Mouse (Mus musculus) midbrain, postnatal 0 days (tissue): ENCODE results near the gene Hcn4. TPM values are rescaled to one million over a fixed set of nuclear protein-coding genes. Genes with fewer than 3 reads are reported as not detected.

Source experiments
- ATAC-seq: fragments of 200-750 bp; cut with Nextera tagmentation; 2 replicates; pipeline ENCODE4 v1.8.0; 2017; ENCODE audit warnings: moderate number of reproducible peaks, mild to moderate bottlenecking, moderate TSS enrichment, moderate library complexity; ENCODE audit not compliant: low FRiP score
- DNase-seq: peaks from one replicate; pipeline ENCODE4 v3.0.0-alpha.2; 2015; ENCODE audit warnings: low spot score
- H3K27ac ChIP-seq: fragments of 300-500 bp; sonication (generic); 2 replicates; pipeline ENCODE4 v1.5.1; 2014; ENCODE audit warnings: low read depth, mild to moderate bottlenecking, low read length, mixed read lengths
- H3K27me3 ChIP-seq: fragments of 300-500 bp; sonication (generic); 2 replicates; pipeline ENCODE4 v1.6.1; 2014; ENCODE audit warnings: low read length, control low read depth, mixed read lengths; ENCODE audit not compliant: insufficient read depth
- H3K36me3 ChIP-seq: fragments of 300-500 bp; sonication (generic); 2 replicates; pipeline ENCODE4 v1.6.1; 2014; ENCODE audit warnings: low read length, control low read depth, mixed read lengths; ENCODE audit not compliant: insufficient read depth
- H3K4me1 ChIP-seq: fragments of 300-500 bp; sonication (generic); 2 replicates; pipeline ENCODE4 v1.6.1; 2014; ENCODE audit warnings: mild to moderate bottlenecking, control low read depth, antibody characterized with exemption, low read length, mixed read lengths; ENCODE audit not compliant: insufficient read depth
- H3K4me2 ChIP-seq: fragments of 300-500 bp; sonication (generic); 2 replicates; pipeline ENCODE4 v1.6.1; 2014; ENCODE audit warnings: low read depth, mild to moderate bottlenecking, low read length, mixed read lengths; ENCODE audit not compliant: poor library complexity, severe bottlenecking
- H3K4me3 ChIP-seq: fragments of 300-500 bp; sonication (generic); 2 replicates; pipeline ENCODE4 v1.5.1; 2014; ENCODE audit warnings: low read depth, mild to moderate bottlenecking, low read length, moderate library complexity
- H3K9ac ChIP-seq: fragments of 300-500 bp; sonication (generic); replicated peaks from 2 replicates; pipeline ENCODE4 v1.6.1; 2014; ENCODE audit warnings: mild to moderate bottlenecking, low read length, moderate library complexity, mixed read lengths; ENCODE audit not compliant: poor library complexity, severe bottlenecking
- H3K9me3 ChIP-seq: fragments of 300-500 bp; sonication (generic); 2 replicates; pipeline ENCODE4 v1.6.1; 2016; ENCODE audit warnings: low read length, control low read depth
- CTCF ChIP-seq: IDR thresholded peaks from 2 replicates; pipeline ENCODE4 v1.5.1; 2016; ENCODE audit warnings: antibody characterized with exemption, mild to moderate bottlenecking
- WGBS: fragments of 180-500 bp; shearing (Covaris S2); extraction: QIAGEN DNeasy Blood & Tissue Kit; methylation state at CpG from one replicate; pipeline ENCODE4 v1.1.7; 2014; 5-methylcytosine and 5-hydroxymethylcytosine counted together
- polyA plus RNA-seq: library from polyadenylated mRNA; unstranded; fragments of >200 nt; fragmentation: Nextera tagmentation; extraction: Ambion mirVana; gene quantifications from 2 replicates; pipeline ENCODE4 v1.2.1, GENCODE M21; 2015
- total RNA-seq: library from RNA; depleted of rRNA; stranded (reverse); fragments of >200 nt; gene quantifications from 2 replicates; pipeline ENCODE4 v1.2.3, GENCODE M21; 2014

Gene Hcn4
- total and polyA plus RNA-seq, 2 experiments from 2014 or later, result 4.1 to 42.3 TPM

DNA sequence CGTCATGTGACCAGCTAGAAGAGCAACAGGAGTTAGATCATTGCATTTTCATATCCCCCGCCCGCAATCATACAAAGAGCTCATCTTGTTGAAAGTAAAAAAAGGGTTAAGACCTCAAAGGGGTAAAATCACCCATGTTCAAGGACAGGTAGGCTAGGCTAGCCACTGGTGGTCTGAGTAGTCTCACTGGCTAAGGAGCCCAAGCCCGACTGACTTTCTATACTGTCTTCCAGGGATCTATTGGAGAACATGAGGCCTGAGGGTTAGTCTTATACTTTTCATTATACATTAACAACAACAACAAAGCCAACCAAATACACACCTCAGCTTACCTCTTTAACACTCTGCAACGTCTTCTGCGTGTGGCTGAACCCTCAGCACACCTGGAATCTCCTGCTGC, 52.2 kb downstream of the Hcn4 start:
- no peak overlapping the region for H3K9ac ChIP-seq
- no peak for TF ChIP-seq CTCF
- WGBS, result 91% methylated on average over 6 of the region's 6 CpGs
- no peak for DNase-seq
- H3K4me2 ChIP-seq, result no peak overlapping the region
- peaks cover 24% of the 10 kb centered on the region for H3K36me3 ChIP-seq
- no peaks in the 10 kb centered on the region for H3K27me3 ChIP-seq
- H3K4me1 ChIP-seq, result no peaks in the 10 kb centered on the region
- no peak for ATAC-seq
- H3K27ac ChIP-seq, result no peak overlapping the region
- H3K4me3 ChIP-seq, result no peak overlapping the region
- H3K9me3 ChIP-seq, result no peaks in the 10 kb centered on the region

DNA sequence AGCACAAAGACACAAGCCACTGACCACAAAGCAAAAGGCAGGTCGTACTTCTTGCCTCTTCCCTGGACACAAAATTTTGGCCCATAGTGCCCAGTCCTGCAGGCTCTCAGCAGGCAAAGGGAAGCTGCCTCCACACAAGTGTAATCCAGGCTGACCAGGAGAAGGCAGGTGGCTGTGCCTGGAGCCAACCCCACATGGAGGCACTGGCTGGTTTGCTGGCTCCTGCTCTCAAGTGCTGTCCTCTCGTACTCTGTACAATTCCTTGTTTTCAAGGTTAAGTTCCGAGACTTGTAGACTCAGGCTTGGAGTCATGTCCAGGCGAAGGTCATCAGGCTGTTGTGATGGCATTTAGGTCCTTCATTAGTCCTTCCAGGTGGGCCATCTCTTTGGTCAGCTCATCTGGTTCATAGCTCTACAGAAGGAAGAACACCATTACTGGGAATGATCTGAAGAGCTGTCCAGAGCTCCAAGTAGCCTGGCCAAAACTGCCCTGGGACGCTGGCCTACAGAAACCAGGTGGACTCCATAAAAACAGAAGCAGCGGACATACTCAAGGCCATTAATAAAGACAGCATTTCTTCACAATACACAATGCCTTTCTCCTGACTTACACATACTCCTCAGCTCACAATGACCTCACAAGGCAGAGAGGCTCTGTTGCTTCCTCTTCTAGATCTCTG, 53.9 kb downstream of the Hcn4 start:
- 98% methylated on average over 6 of the region's 6 CpGs for WGBS
- no peak overlapping the region for H3K9ac ChIP-seq
- no peak for TF ChIP-seq CTCF
- no peak for DNase-seq
- no peaks in the 10 kb centered on the region for H3K4me1 ChIP-seq
- no peak overlapping the region for H3K4me3 ChIP-seq
- H3K36me3 ChIP-seq, result peaks cover 32% of the 10 kb centered on the region
- H3K27me3 ChIP-seq, result no peaks in the 10 kb centered on the region
- no peak overlapping the region for H3K4me2 ChIP-seq
- H3K27ac ChIP-seq, result no peak overlapping the region
- no peaks in the 10 kb centered on the region for H3K9me3 ChIP-seq
- ATAC-seq, result no peak

DNA sequence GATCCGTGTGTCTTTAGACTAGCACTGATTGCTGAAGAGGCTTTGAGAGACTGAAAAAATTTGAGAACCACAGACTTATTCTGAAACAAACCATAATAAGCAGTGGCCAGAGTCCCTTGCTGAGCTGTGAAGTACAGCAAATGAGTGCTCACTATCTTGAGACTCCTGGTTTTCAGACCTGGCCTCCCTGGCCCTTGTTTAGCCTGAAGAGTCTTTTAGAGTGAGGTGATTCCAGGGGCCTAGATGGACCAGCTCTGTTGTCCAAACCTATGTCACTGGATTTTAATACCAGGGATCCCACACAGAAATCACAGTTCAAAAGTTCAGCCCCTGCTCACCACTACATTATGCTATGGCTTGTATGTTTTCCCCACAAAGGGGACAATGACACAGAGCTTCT, 56.6 kb downstream of the Hcn4 start:
- Histone ChIP-seq H3K4me1 (no peaks in the 10 kb centered on the region), H3K9ac (no peak overlapping the region), H3K27ac (no peak overlapping the region), H3K4me2 (no peak overlapping the region), H3K36me3 (peaks cover 39% of the 10 kb centered on the region), H3K9me3 (no peaks in the 10 kb centered on the region), H3K4me3 (no peak overlapping the region), H3K27me3 (no peaks in the 10 kb centered on the region)
- 82% methylated on average over 1 of the region's 1 CpGs for WGBS
- no peak for ATAC-seq
- DNase-seq, result no peak
- no peak for TF ChIP-seq CTCF

DNA sequence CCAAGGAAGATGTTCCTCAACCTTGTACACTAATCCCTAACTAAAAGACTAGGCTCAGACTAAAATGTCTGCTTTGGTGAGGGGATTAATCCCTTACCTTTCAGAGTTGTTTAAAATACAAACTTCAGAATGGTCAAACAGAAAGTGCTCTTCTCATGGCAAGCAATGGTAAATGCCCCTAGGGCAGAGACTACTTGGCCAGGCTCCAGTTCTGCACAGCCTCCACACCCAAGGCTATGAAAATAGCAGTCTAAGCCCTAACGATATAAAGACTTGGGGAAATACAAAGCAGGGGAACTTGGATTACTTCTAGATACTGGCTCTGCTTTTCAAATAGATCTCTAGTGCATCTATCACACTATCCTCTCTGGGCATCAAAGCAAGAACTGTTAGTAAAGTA, 59.5 kb downstream of the Hcn4 start:
- TF ChIP-seq CTCF, result no peak
- Histone ChIP-seq H3K27me3 (no peaks in the 10 kb centered on the region), H3K27ac (no peak overlapping the region), H3K9ac (no peak overlapping the region), H3K36me3 (peaks cover 29% of the 10 kb centered on the region), H3K4me2 (no peak overlapping the region), H3K9me3 (no peaks in the 10 kb centered on the region), H3K4me3 (no peak overlapping the region), H3K4me1 (no peaks in the 10 kb centered on the region)
- WGBS, result 47% methylated on average over 1 of the region's 1 CpGs
- no peak for DNase-seq
- no peak for ATAC-seq

DNA sequence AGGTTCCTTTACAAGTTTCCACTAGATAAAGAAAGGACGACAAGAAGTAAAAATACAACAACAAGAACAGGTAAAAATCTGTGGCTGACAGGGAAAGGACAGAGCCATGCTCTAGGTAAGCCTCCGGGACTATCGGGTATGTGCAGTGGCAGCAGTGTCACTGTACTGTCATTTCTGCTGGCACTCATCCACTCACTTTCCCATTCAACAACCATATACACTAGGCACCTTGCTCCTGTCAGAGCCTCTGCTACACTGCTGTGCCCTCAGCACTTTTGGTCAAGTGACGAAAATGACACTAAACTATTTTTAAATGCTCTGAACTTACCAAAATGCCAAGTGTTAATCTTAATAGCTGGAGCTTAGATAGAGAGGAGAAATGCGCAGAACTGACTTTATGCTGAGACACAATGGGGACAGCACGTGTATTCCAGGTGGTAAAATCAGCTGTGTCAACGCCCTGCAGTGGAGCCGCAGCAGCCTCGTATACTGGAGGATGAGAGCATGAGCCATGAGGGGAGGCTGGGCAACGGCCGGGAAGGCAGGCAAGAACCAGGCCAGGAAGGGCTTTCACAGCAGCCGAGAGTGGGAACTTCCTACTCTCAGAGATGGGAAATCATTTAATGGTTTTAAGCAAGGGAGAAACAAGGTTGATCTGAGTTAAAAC, 66.7 kb downstream of the Hcn4 start:
- H3K4me2 ChIP-seq, result no peak overlapping the region
- ATAC-seq, result no peak
- WGBS, result 84% methylated on average over 12 of the region's 12 CpGs
- no peak for TF ChIP-seq CTCF
- no peak overlapping the region for H3K9ac ChIP-seq
- no peak overlapping the region for H3K4me3 ChIP-seq
- peaks cover 38% of the 10 kb centered on the region for H3K36me3 ChIP-seq
- no peaks in the 10 kb centered on the region for H3K9me3 ChIP-seq
- no peaks in the 10 kb centered on the region for H3K27me3 ChIP-seq
- DNase-seq, result no peak
- no peak overlapping the region for H3K27ac ChIP-seq
- no peaks in the 10 kb centered on the region for H3K4me1 ChIP-seq

DNA sequence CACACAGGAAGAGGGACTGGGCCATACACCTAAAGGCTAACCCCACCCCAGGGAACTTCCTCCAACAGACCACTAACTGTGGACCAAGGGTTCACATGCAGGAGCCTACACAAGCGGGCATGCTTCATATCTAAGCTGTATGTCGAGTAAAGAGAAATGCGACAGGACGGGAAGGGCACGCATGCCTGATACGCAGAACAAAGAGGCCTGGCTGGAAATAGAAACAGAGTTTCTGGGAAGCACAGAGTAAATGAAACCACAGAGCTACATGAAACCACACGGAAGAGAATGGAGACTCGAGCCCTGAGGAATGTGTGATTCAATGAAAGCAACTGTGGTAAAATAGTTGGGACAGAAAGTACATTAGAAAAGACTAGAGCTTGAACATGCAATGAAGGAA, 67.7 kb downstream of the Hcn4 start:
- no peak for TF ChIP-seq CTCF
- ATAC-seq, result no peak
- no peak overlapping the region for H3K27ac ChIP-seq
- DNase-seq, result no peak
- H3K36me3 ChIP-seq, result peaks cover 38% of the 10 kb centered on the region
- H3K9me3 ChIP-seq, result no peaks in the 10 kb centered on the region
- no peaks in the 10 kb centered on the region for H3K4me1 ChIP-seq
- no peak overlapping the region for H3K9ac ChIP-seq
- H3K27me3 ChIP-seq, result no peaks in the 10 kb centered on the region
- no peak overlapping the region for H3K4me2 ChIP-seq
- 94% methylated on average over 8 of the region's 8 CpGs for WGBS
- no peak overlapping the region for H3K4me3 ChIP-seq
